Mouse (Mus musculus) ovary, adult 2 months (tissue): ENCODE measurements around the gene Apol8. TPM values are rescaled to one million over a fixed set of nuclear protein-coding genes. Genes with fewer than 3 reads are reported as not detected.

Source experiments
- polyA plus RNA-seq: library from polyadenylated mRNA; depleted of rRNA; stranded (reverse); fragments of >200 nt; gene quantifications from 2 replicates; pipeline ENCODE4 v1.2.3, GENCODE M21; 2012; rRNA removed

The Apol8 gene
- polyA plus RNA-seq: 0.07 TPM in 1 of 2 replicates, not detected in the other

GRCm38 (mm10) chr15:77756848-77757247, at the start of gene Apol8:
TSS of gene Apol8 (minus strand) at chr15:77757003.

GRCm38 (mm10) chr15:77728739-77729138, 28.1 kb downstream of the Apol8 start, which contains the start of gene Apol9b:
TSS of gene Apol9b (plus strand) at chr15:77729039.

GRCm38 (mm10) chr15:77698656-77699055, 58.1 kb downstream of the Apol8 start, which contains the start of gene Apol7e:
TSS of gene Apol7e (plus strand) at chr15:77698857.

Other genes starting within 250 kb of the Apol8 start
- 0.07 TPM in 1 of 2 replicates, not detected in the other for gene Apol11a, start 248.7 kb downstream of the Apol8 start, polyA plus RNA-seq
- gene Apol7c, start 223.7 kb downstream of the Apol8 start, polyA plus RNA-seq: 0.24 and 0.35 TPM in 2 replicates
- gene 1700025B11Rik, start 195.1 kb downstream of the Apol8 start, polyA plus RNA-seq: not detected in 2 replicates
- 0.28 and 0.31 TPM in 2 replicates for gene Apol10b, start 160.9 kb downstream of the Apol8 start, polyA plus RNA-seq
- not detected in 2 replicates for gene Gm36245, start 157.7 kb downstream of the Apol8 start, polyA plus RNA-seq
- gene Apol11b, start 113.7 kb downstream of the Apol8 start, polyA plus RNA-seq: not detected in 2 replicates
- gene Apol7e, start 58.1 kb downstream of the Apol8 start, polyA plus RNA-seq: 2.0 and 3.4 TPM in 2 replicates
- 4.3 and 4.8 TPM in 2 replicates for gene Apol9b, start 28.0 kb downstream of the Apol8 start, polyA plus RNA-seq
- 92.0 and 93.0 TPM in 2 replicates for gene Myh9, start 85.2 kb upstream of the Apol8 start, polyA plus RNA-seq
- gene Txn2, start 172.0 kb upstream of the Apol8 start, polyA plus RNA-seq: 233 and 239 TPM in 2 replicates
- gene Foxred2, start 199.7 kb upstream of the Apol8 start, polyA plus RNA-seq: 7.1 and 7.8 TPM in 2 replicates
- 185 and 189 TPM in 2 replicates for gene Eif3d, start 213.8 kb upstream of the Apol8 start, polyA plus RNA-seq